Mouse (Mus musculus) liver, postnatal 0 days (tissue): ENCODE measurements around the gene Vamp8.

Experiments used
- CTCF ChIP-seq: sonication (generic); IDR thresholded peaks from 2 replicates; pipeline ENCODE4 v1.5.1; 2016; ENCODE audit warnings: antibody characterized with exemption, low read depth
- EP300 ChIP-seq: IDR thresholded peaks from 2 replicates; pipeline ENCODE4 v1.6.1; 2016; ENCODE audit warnings: antibody characterized with exemption, low read depth, mild to moderate bottlenecking

DNA sequence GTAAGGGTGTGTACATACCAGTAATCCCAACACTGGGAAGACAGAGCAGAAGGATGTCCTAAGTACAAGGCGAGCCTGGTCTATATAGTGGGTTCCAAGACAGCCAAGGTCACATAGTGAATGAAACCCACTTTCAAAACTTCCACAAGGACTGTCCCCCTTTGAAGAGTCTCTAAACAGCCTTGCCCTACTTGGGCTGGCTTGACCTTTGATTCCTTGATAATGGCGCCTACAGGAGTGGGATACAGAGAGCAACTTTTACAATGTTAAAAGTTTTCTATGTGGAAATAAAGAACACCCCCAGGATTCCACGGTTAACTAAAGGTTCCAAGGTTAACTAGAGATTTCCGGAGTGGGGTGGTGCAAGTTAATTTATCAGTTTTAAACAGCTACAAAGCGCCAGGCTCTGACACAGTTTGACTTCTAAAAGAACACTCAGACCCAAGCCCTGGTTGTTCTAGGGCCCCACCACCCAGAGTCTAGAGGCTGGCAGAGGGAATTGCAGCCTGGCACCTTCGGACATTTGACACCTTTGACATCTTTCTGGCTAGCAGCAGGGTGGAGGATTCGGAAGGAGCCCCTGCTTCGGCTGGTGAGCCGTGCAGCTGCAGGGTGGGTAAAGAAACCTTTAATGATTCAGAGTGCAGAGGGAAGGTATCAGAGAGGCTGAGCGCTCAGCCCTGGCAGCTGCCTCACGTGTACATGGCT, 30.5 kb downstream of the Vamp8 start:
- TF ChIP-seq CTCF = no peak
- TF ChIP-seq EP300 = no peak
